Mouse (Mus musculus): ENCODE data around the gene Cacna1c. TPM values are rescaled to one million over a fixed set of nuclear protein-coding genes. Genes with fewer than 3 reads are reported as not detected.

Gene Cacna1c
- polyA plus RNA-seq, 1 experiment = 0.11 TPM

- Histone ChIP-seq H3K27ac (ENCODE audit: insufficient read depth, low read depth, low read length) (no peak overlapping the region), H3K4me3 (ENCODE audit: insufficient read depth, low read length) (no peak overlapping the region), H3K4me1 (ENCODE audit: control insufficient read depth, insufficient read depth, low read length) (no peaks in the 10 kb centered on the region)
- TF ChIP-seq CTCF (IDR thresholded peaks at IDR 0.05; ENCODE audit: low read depth, low read length) = no peak
- no peak for TF ChIP-seq POLR2A (IDR thresholded peaks at IDR 0.05; ENCODE audit: borderline replicate concordance, low read depth, low read length)
These were observed 30.8 kb upstream of the Cacna1c start for GRCm38 (mm10) chr6:119227001-119227400.

DNA sequence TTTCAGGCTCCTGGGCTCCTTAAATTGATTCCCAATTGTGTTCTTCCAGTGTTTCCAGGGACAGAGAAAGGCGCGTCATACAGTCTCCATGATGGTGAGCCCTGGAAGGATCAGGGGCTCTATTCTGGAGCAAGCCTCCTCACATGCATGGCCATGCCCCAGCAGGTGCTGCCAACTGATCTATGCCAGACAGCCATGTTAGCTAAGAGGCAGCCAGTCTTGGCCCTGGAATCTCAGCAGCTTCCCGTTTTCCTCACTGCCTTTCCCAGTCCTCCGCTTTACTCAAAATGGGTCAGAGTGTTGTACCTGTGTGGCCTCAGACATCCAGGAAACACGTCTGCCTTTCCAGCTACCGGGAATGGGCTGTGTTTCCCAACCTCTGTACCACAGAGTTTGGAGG lies 29.5 kb upstream of the Cacna1c start:
- Histone ChIP-seq H3K4me3 (ENCODE audit: insufficient read depth, low read length) (no peak overlapping the region), H3K4me1 (ENCODE audit: control insufficient read depth, insufficient read depth, low read length) (no peaks in the 10 kb centered on the region)
- no peak for TF ChIP-seq CTCF (IDR thresholded peaks at IDR 0.05; ENCODE audit: low read depth, low read length)
- TF ChIP-seq POLR2A (IDR thresholded peaks at IDR 0.05; ENCODE audit: borderline replicate concordance, low read depth, low read length) = no peak

GRCm38 (mm10) chr6:119225226-119225625 lies 29.0 kb upstream of the Cacna1c start:
- no peak overlapping the region for H3K4me3 ChIP-seq (ENCODE audit: insufficient read depth, low read length)
- TF ChIP-seq POLR2A (IDR thresholded peaks at IDR 0.05; ENCODE audit: borderline replicate concordance, low read depth, low read length) (no peak), CTCF (IDR thresholded peaks at IDR 0.05; ENCODE audit: low read depth, low read length) (no peak)
- H3K4me1 ChIP-seq (ENCODE audit: control insufficient read depth, insufficient read depth, low read length) = no peaks in the 10 kb centered on the region
- no peak overlapping the region for H3K27ac ChIP-seq (ENCODE audit: insufficient read depth, low read depth, low read length)

More for the DNA sequence above, 29.5 kb upstream of the Cacna1c start:
- no peak overlapping the region for H3K27ac ChIP-seq (ENCODE audit: insufficient read depth, low read depth, low read length)

DNA sequence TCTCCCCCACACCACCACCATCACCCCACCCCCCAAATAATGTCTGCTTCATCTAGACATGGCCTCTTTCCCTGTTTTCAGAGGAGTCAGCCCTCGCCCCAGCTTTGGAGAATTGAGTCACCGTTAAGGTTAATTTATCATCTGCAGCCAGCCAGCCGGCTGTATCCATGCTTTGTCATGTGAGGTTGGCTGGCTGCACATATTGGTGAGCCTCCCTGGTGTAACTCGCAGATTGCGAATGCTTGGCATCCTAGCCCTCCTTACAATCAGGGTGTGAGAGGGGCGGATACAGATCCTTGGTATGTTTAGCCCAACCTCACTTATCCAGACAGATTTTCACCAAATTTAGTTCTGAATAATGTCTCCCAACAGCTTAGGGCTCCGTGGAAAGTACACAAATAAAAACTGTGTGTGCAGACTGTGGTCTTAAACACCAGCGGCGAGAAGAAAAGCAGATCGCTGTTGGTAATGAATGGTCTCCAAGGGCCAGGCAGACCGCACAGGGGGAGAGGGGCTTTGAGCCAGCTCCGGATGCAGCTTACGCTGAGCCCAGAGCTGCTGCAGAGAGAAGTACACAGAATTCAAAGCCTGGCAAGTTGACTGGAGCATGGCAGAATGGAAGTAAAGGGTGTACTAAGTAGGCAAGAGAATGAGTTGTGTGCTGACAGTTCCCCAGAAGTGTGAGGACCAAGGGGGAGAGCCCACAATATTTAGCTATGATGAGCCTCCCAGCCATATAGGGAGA lies 28.4 kb upstream of the Cacna1c start:
- TF ChIP-seq CTCF (IDR thresholded peaks at IDR 0.05; ENCODE audit: low read depth, low read length) = no peak
- TF ChIP-seq POLR2A (IDR thresholded peaks at IDR 0.05; ENCODE audit: borderline replicate concordance, low read depth, low read length) = no peak
- Histone ChIP-seq H3K4me1 (ENCODE audit: control insufficient read depth, insufficient read depth, low read length) (no peaks in the 10 kb centered on the region), H3K4me3 (ENCODE audit: insufficient read depth, low read length) (no peak overlapping the region), H3K27ac (ENCODE audit: insufficient read depth, low read depth, low read length) (no peak overlapping the region)

GRCm38 (mm10) chr6:119220297-119220696 lies 24.1 kb upstream of the Cacna1c start:
- no peaks in the 10 kb centered on the region for H3K4me1 ChIP-seq (ENCODE audit: control insufficient read depth, insufficient read depth, low read length)
- no peak overlapping the region for H3K27ac ChIP-seq (ENCODE audit: insufficient read depth, low read depth, low read length)
- TF ChIP-seq CTCF (IDR thresholded peaks at IDR 0.05; ENCODE audit: low read depth, low read length) (peak; percentile 61), POLR2A (IDR thresholded peaks at IDR 0.05; ENCODE audit: borderline replicate concordance, low read depth, low read length) (no peak)
- no peak overlapping the region for H3K4me3 ChIP-seq (ENCODE audit: insufficient read depth, low read length)

GRCm38 (mm10) chr6:119219237-119219870 lies 23.1 kb upstream of the Cacna1c start:
- no peak for TF ChIP-seq POLR2A (IDR thresholded peaks at IDR 0.05; ENCODE audit: borderline replicate concordance, low read depth, low read length)
- TF ChIP-seq CTCF (IDR thresholded peaks at IDR 0.05; ENCODE audit: low read depth, low read length) = no peak
- Histone ChIP-seq H3K4me1 (ENCODE audit: control insufficient read depth, insufficient read depth, low read length) (no peaks in the 10 kb centered on the region), H3K4me3 (ENCODE audit: insufficient read depth, low read length) (no peak overlapping the region), H3K27ac (ENCODE audit: insufficient read depth, low read depth, low read length) (no peak overlapping the region)

- H3K4me3 ChIP-seq (ENCODE audit: insufficient read depth, low read length) = no peak overlapping the region
- H3K27ac ChIP-seq (ENCODE audit: insufficient read depth, low read depth, low read length) = no peak overlapping the region
- TF ChIP-seq POLR2A (IDR thresholded peaks at IDR 0.05; ENCODE audit: borderline replicate concordance, low read depth, low read length) (no peak), CTCF (IDR thresholded peaks at IDR 0.05; ENCODE audit: low read depth, low read length) (no peak)
- no peaks in the 10 kb centered on the region for H3K4me1 ChIP-seq (ENCODE audit: control insufficient read depth, insufficient read depth, low read length)
These were observed 22.4 kb upstream of the Cacna1c start for GRCm38 (mm10) chr6:119218591-119218990.

- no peak overlapping the region for H3K4me3 ChIP-seq (ENCODE audit: insufficient read depth, low read length)
- H3K4me1 ChIP-seq (ENCODE audit: control insufficient read depth, insufficient read depth, low read length) = no peaks in the 10 kb centered on the region
- no peak overlapping the region for H3K27ac ChIP-seq (ENCODE audit: insufficient read depth, low read depth, low read length)
- TF ChIP-seq CTCF (IDR thresholded peaks at IDR 0.05; ENCODE audit: low read depth, low read length) = no peak
- TF ChIP-seq POLR2A (IDR thresholded peaks at IDR 0.05; ENCODE audit: borderline replicate concordance, low read depth, low read length) = no peak
These were observed 21.4 kb upstream of the Cacna1c start for GRCm38 (mm10) chr6:119217661-119218060.

DNA sequence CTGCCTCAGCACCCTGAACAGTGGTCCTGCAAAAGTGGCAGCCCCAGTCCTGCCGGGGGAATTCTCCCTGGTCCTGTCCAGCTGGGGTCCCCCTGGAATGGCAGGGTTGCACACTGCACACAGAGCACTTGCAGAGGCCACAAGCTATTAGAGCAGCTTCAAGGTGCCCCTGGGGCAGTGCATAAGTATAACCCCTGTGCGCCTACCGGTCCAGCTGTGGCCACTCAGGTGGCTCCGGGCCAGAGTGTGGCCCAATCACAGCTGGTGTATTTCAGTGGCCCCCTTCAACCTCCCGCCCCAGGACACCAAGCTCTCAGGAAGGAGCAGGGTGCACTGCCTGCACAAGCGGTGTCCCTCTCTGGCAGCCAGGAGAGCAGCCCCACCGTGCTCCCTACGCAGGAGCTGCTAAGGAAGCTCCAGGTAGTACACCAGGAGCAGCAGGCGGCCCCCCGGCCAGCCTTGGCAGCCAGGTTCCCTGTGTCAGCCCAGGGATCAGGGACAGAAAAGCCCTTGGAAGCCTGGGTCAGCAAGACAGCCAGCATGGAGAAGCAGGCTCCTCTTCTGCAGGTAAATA lies 18.9 kb upstream of the Cacna1c start:
- no peaks in the 10 kb centered on the region for H3K4me1 ChIP-seq (ENCODE audit: control insufficient read depth, insufficient read depth, low read length)
- H3K4me3 ChIP-seq (ENCODE audit: insufficient read depth, low read length) = no peak overlapping the region
- no peak overlapping the region for H3K27ac ChIP-seq (ENCODE audit: insufficient read depth, low read depth, low read length)
- TF ChIP-seq POLR2A (IDR thresholded peaks at IDR 0.05; ENCODE audit: borderline replicate concordance, low read depth, low read length) (no peak), CTCF (IDR thresholded peaks at IDR 0.05; ENCODE audit: low read depth, low read length) (no peak)

GRCm38 (mm10) chr6:119214190-119214589 lies 18.0 kb upstream of the Cacna1c start:
- no peak overlapping the region for H3K4me3 ChIP-seq (ENCODE audit: insufficient read depth, low read length)
- H3K4me1 ChIP-seq (ENCODE audit: control insufficient read depth, insufficient read depth, low read length) = no peaks in the 10 kb centered on the region
- H3K27ac ChIP-seq (ENCODE audit: insufficient read depth, low read depth, low read length) = no peak overlapping the region
- TF ChIP-seq POLR2A (IDR thresholded peaks at IDR 0.05; ENCODE audit: borderline replicate concordance, low read depth, low read length) (no peak), CTCF (IDR thresholded peaks at IDR 0.05; ENCODE audit: low read depth, low read length) (no peak)
